Mouse (Mus musculus): ENCODE measurements around the gene Gdpgp1.

GRCm38 (mm10) chr7:80267764-80268163 lies 35.1 kb downstream of the Gdpgp1 start:
- TF ChIP-seq CTCF (IDR thresholded peaks at IDR 0.05; ENCODE audit: low read depth, low read length): no peak
- TF ChIP-seq POLR2A (IDR thresholded peaks at IDR 0.05; ENCODE audit: insufficient read depth, low read length): no peak
